Mouse (Mus musculus): Measurements from ENCODE around the gene Plod1. TPM values are rescaled to one million over a fixed set of nuclear protein-coding genes. Genes with fewer than 3 reads are reported as not detected.

Plod1 gene
- polyA plus RNA-seq, 1 experiment from 2014 or later, result 24.8 TPM

DNA sequence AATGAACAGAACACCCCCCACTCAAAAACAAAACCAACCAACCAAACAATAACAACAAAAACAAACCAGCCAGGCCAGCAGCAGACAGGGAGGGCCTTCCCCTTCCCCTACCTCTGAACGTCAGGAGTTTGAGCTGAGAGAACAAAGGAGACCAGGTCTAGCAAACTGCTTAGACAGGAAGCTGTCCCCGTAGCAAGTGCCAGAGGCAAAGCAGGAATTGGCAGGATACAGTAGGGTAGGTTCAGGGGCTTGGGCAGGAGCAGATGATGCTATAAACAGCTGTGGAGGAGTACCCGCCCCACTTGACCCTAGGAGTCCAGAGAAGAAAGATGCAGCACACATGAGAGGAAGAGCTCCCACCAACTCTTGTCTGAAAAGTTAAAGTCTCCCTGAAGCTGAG is 2.4 kb downstream of the Plod1 start:
- Histone ChIP-seq H3K4me2 (ENCODE audit: low read depth, low read length) (no peak overlapping the region), H3K27me3 (ENCODE audit: insufficient read depth, low read length) (no peaks in the 10 kb centered on the region), H3K4me1 (ENCODE audit: insufficient read depth) (peaks cover 29% of the 10 kb centered on the region), H3K4me3 (ENCODE audit: low read depth, low read length) (no peak overlapping the region), H3K36me3 (replicated peaks; ENCODE audit: insufficient read depth, low read length) (peaks cover 7% of the 10 kb centered on the region; the same call in 1 of the 2 replicates), H3K9ac (replicated peaks) (no peak overlapping the region), H3K9me3 (ENCODE audit: low read length) (no peaks in the 10 kb centered on the region), H3K27ac (ENCODE audit: low read depth) (no peak overlapping the region)
- WGBS (ENCODE audit: insufficient replicate concordance), result 55% methylated on average over 3 of the region's 3 CpGs
- ATAC-seq (no peak), DNase-seq (no peak)
- TF ChIP-seq CTCF (IDR thresholded peaks at IDR 0.05; ENCODE audit: low read depth) (no peak), EP300 (IDR thresholded peaks at IDR 0.05; ENCODE audit: low read depth) (no peak)

DNA sequence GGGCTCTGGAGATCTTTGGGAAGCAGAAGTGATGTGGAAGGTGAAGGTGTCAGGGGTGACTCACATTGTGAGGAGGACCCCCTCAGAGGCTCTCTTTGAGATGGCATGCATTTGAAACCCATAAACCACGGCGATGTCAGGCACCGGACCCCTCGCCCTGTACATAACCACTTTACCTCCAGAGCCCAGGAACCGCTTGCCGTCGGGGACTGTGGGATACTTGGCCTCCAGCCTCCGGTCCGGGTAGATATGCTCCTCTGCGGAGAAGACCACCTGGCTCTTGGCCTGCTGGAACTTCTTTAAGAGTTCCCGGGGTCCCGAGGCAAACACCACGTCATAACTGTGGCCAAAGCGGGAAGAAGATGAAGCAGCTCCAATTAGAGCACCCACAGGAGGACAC is 5.6 kb downstream of the Plod1 start:
- TF ChIP-seq CTCF (IDR thresholded peaks at IDR 0.05; ENCODE audit: low read depth), result no peak
- no peak for TF ChIP-seq EP300 (IDR thresholded peaks at IDR 0.05; ENCODE audit: low read depth)
- Histone ChIP-seq H3K36me3 (replicated peaks; ENCODE audit: insufficient read depth, low read length) (peaks cover 7% of the 10 kb centered on the region; the same call in 1 of the 2 replicates), H3K9me3 (ENCODE audit: low read length) (no peaks in the 10 kb centered on the region), H3K4me3 (ENCODE audit: low read depth, low read length) (no peak overlapping the region), H3K4me1 (ENCODE audit: insufficient read depth) (peaks cover 10% of the 10 kb centered on the region), H3K27me3 (ENCODE audit: insufficient read depth, low read length) (no peaks in the 10 kb centered on the region), H3K27ac (ENCODE audit: low read depth) (no peak overlapping the region), H3K4me2 (ENCODE audit: low read depth, low read length) (no peak overlapping the region), H3K9ac (replicated peaks) (no peak overlapping the region)
- DNase-seq, result no peak
- WGBS (ENCODE audit: insufficient replicate concordance), result 81% methylated on average over 14 of the region's 14 CpGs
- ATAC-seq, result no peak

DNA sequence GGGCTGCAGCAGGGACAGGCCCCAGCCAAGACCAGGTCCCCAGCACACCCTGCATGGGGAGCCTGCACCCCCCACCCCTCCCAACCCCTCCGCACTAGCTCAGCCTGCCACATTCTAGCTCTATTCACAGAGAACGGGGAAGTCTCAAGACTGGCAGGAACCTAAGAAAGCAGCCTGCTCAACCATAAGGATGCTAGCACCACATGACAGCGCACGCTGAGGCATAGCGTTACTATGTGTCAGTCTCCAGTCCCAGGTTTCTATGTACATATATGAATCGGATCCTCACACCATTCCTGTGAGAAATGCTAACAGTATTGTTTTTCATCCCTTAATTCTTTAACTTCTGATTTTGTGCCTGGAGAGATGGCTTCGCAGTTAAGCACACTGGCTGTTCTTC is 8.0 kb downstream of the Plod1 start:
- peak; percentile 15; the same call in 1 of the 2 replicates for ATAC-seq
- H3K27ac ChIP-seq (ENCODE audit: low read depth), result no peak overlapping the region
- no peaks in the 10 kb centered on the region; the same call in 1 of the 2 replicates for H3K4me1 ChIP-seq (ENCODE audit: insufficient read depth)
- WGBS (ENCODE audit: insufficient replicate concordance), result 74% methylated on average over 7 of the region's 7 CpGs
- H3K36me3 ChIP-seq (replicated peaks; ENCODE audit: insufficient read depth, low read length), result peaks cover 12% of the 10 kb centered on the region
- H3K9ac ChIP-seq (replicated peaks), result no peak overlapping the region
- H3K9me3 ChIP-seq (ENCODE audit: low read length), result no peaks in the 10 kb centered on the region
- H3K27me3 ChIP-seq (ENCODE audit: insufficient read depth, low read length), result no peaks in the 10 kb centered on the region
- no peak for TF ChIP-seq EP300 (IDR thresholded peaks at IDR 0.05; ENCODE audit: low read depth)
- TF ChIP-seq CTCF (IDR thresholded peaks at IDR 0.05; ENCODE audit: low read depth), result no peak
- no peak overlapping the region for H3K4me3 ChIP-seq (ENCODE audit: low read depth, low read length)
- no peak overlapping the region for H3K4me2 ChIP-seq (ENCODE audit: low read depth, low read length)
- no peak for DNase-seq

DNA sequence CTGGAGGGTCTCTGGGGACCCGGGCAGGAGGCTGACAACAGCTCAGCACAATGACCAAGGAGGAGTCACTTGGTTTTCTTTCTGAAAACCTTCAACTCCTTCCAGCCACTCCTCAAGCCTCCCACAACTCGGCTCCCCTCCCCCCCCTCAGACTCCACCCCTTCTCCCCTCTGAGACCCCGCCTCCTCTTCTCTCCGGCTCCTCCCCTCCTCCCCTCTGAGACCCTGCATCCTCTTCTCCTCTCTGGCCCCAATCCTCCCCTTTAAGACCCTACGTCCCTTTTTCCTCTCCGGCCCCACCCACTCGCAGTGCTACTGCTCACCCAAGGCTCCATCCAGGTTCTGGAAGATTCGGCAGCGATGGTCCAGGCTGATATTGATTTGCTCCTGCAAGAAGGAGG is 8.4 kb downstream of the Plod1 start:
- TF ChIP-seq CTCF (IDR thresholded peaks at IDR 0.05; ENCODE audit: low read depth) (no peak), EP300 (IDR thresholded peaks at IDR 0.05; ENCODE audit: low read depth) (no peak)
- WGBS (ENCODE audit: insufficient replicate concordance), result 33% methylated on average over 9 of the region's 9 CpGs
- peak; percentile 28; the same call in 1 of the 2 replicates for ATAC-seq

DNA sequence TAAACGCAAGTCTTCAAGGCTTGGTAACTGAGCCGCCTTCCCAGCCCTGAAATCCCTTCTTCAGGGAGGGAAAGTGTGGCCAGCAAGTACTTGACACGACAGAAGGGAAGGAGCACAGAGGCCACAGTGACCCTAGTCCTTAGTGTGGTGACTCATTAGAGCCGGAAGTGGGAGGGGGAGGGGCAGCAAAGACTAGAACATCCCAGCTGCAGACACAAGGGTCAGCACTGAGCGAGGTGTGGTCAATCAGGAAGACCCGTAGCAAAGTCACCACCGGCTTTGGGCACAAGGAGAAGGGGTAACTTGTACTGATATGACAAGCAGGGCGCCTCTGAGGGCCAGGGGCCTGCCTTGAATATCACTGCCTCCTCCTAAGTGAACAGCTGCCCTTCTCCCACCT is 8.9 kb downstream of the Plod1 start:
- H3K36me3 ChIP-seq (replicated peaks; ENCODE audit: insufficient read depth, low read length), result peaks cover 18% of the 10 kb centered on the region
- ATAC-seq (peak; percentile 75), DNase-seq (peak; percentile 70)
- peak overlapping the region; percentile 34; the same call in 1 of the 2 replicates for H3K27ac ChIP-seq (ENCODE audit: low read depth)
- H3K4me1 ChIP-seq (ENCODE audit: insufficient read depth), result no peaks in the 10 kb centered on the region; the same call in 1 of the 2 replicates
- no peaks in the 10 kb centered on the region for H3K9me3 ChIP-seq (ENCODE audit: low read length)
- WGBS (ENCODE audit: insufficient replicate concordance), result 38% methylated on average over 8 of the region's 8 CpGs
- no peak overlapping the region for H3K4me3 ChIP-seq (ENCODE audit: low read depth, low read length)
- H3K27me3 ChIP-seq (ENCODE audit: insufficient read depth, low read length), result no peaks in the 10 kb centered on the region
- H3K4me2 ChIP-seq (ENCODE audit: low read depth, low read length), result no peak overlapping the region
- no peak overlapping the region for H3K9ac ChIP-seq (replicated peaks)
- TF ChIP-seq EP300 (IDR thresholded peaks at IDR 0.05; ENCODE audit: low read depth) (no peak), CTCF (IDR thresholded peaks at IDR 0.05; ENCODE audit: low read depth) (no peak)

More for the DNA sequence above, 8.4 kb downstream of the Plod1 start:
- Histone ChIP-seq H3K36me3 (replicated peaks; ENCODE audit: insufficient read depth, low read length) (peaks cover 16% of the 10 kb centered on the region), H3K9ac (replicated peaks) (no peak overlapping the region), H3K4me1 (ENCODE audit: insufficient read depth) (no peaks in the 10 kb centered on the region; the same call in 1 of the 2 replicates), H3K4me3 (ENCODE audit: low read depth, low read length) (no peak overlapping the region), H3K9me3 (ENCODE audit: low read length) (no peaks in the 10 kb centered on the region), H3K27ac (ENCODE audit: low read depth) (peak overlapping the region; percentile 34; the same call in 1 of the 2 replicates), H3K27me3 (ENCODE audit: insufficient read depth, low read length) (no peaks in the 10 kb centered on the region), H3K4me2 (ENCODE audit: low read depth, low read length) (no peak overlapping the region)
- DNase-seq, result no peak

DNA sequence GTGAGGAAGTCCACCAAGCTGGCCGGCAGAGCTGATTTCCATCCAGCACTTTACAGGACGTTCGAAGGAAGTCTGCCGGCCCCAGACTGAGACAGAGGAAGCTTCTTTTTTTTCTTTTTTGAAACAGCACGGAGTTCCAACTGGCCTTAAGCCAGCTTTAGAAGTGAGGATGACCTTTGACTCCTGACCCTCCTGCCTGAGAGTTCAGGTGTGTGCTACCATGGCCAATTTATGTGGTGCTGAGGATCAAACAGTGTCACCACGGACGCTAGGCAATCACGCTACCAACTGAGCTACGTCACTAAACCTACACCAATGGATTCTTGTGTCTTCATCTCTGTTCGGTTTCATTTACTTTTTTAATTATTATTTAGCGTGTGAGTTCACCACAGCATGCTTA is 14.2 kb downstream of the Plod1 start:
- peaks cover 18% of the 10 kb centered on the region for H3K36me3 ChIP-seq (replicated peaks; ENCODE audit: insufficient read depth, low read length)
- H3K27me3 ChIP-seq (ENCODE audit: insufficient read depth, low read length), result no peaks in the 10 kb centered on the region
- no peak overlapping the region; the same call in 1 of the 2 replicates for H3K4me2 ChIP-seq (ENCODE audit: low read depth, low read length)
- H3K9me3 ChIP-seq (ENCODE audit: low read length), result no peaks in the 10 kb centered on the region
- no peak for TF ChIP-seq CTCF (IDR thresholded peaks at IDR 0.05; ENCODE audit: low read depth)
- TF ChIP-seq EP300 (IDR thresholded peaks at IDR 0.05; ENCODE audit: low read depth), result no peak
- H3K4me3 ChIP-seq (ENCODE audit: low read depth, low read length), result no peak overlapping the region
- WGBS (ENCODE audit: insufficient replicate concordance), result 49% methylated on average over 11 of the region's 11 CpGs
- no peak overlapping the region for H3K27ac ChIP-seq (ENCODE audit: low read depth)
- ATAC-seq (peak; percentile 35; the same call in 1 of the 2 replicates), DNase-seq (no peak)
- no peak overlapping the region for H3K9ac ChIP-seq (replicated peaks)
- H3K4me1 ChIP-seq (ENCODE audit: insufficient read depth), result no peaks in the 10 kb centered on the region; the same call in 1 of the 2 replicates
